Mouse (Mus musculus): ENCODE measurements around the gene Ubap2l. TPM values are rescaled to one million over a fixed set of nuclear protein-coding genes. Genes with fewer than 3 reads are reported as not detected.

Gene Ubap2l
- polyA plus RNA-seq (2014; fragmentation: Illumina TruSeq; extraction: RNeasy Lipid Tissue Mini Kit (QIAGEN cat#74804); ENCODE audit: low read depth, low replicate concordance): 111 TPM

DNA sequence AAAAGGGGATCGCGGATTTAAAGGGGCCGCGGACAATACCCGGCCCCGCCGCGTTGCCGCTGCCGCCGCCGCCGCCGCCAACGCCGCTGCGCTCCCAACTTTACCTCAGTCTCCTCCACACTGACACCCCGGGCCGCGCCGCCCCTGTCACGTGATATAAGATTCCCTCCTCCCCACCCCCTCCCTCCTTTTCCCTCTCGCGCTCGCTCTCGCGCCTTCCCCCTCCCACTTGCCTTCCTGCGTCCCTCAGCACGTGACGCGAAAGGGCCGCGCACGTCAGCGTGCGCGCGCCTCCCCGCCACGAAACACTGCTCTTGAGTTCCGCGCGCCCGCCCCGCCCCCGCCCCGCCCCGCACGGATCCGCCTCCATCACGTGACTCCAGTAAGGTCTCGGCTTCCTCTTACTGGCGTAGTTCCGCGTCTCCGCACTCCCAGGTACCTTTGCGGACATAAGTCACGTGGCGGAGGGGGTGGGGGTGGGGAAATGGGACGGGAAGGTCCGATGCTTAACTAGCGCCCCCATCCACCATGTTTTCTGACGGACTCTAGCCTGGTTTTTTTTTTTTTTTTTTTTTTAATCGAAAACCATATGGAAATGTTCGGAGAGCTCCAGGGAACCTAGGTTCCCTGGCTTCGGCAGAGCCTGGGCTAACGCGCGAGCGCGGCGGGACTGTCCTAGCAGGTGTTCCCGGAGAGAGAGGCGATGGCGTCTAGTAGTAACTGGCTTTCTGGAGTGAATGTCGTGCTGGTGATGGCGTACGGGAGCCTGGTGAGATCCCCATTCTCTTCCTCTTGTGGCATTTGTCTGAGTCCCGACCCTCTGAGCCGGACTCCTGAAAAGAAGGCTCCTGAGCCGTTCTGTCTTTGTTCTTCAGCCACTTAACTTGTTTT is at the start of gene Ubap2l:
Gene Ubap2l, minus strand, starts transcription at position 278 of the 891 bp plus-strand sequence.

DNA sequence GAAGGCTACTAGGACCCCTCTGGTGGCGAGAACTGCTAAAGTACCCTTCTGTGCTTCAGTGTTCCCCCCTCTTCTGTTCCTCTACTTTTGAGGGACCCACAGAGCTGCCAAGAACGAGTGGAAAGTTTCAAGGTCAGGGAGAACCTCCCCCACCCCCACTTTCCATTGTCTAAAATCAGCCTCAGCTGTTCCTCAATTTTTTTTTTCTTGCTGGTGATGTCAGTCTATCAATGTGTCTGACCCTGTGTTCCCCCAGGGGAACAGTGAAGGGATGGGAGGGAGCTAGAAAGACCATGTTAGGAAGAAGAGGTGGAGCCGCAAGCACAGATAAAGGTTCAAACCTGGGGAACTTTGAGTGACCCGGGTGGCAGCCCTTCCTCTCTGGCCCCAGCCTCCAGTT is 19.9 kb upstream of the Ubap2l start, which contains the start of gene Tpm3:
Gene Tpm3, plus strand, starts transcription at position 356 of the 400 bp plus-strand sequence.

DNA sequence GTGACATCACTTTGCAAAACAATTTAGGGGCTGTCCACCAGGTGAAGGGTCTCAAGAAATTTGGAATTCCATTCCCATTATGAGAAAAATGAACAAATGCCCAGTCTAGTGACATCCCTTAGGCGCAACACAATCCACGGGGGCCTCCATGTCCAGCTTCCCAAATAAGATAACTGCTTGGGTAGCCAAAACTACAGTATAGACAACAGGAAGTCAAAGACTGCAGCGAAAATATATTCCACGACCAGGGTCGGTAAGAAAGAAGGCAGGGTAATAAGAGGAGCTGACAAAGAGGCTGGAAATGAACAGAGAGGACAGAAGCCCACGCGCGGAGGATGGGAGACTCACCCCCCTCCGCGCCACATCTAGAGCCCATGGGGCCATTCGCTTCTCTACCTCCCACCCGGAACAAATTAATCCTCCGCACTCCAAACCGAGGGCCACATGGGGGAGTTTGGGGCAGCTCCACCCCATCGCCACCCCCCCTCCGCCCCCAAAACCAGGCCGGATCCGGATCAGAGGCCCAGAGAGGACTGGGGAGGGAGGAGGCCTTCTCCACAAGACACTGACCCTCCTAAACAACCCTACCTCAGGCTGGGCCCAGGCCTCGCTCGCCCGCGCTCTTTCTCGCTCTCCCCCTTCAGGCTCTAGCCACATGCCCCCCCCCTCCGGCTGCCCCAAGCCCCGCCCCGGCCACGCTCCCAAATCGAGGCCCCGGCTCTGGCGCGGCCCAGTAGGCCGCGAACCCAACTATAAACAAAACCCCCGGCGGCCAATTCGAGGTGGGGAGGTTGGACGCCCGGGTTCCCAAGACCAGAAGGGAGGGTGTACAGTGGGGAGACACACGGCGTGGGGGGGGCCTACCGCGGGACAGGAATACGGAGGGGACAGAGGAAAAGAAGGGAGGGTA is 732 bp downstream of the Ubap2l start, which contains the start of gene 4933434E20Rik:
Gene 4933434E20Rik, plus strand, starts transcription at position 196 of the 910 bp plus-strand sequence.

DNA sequence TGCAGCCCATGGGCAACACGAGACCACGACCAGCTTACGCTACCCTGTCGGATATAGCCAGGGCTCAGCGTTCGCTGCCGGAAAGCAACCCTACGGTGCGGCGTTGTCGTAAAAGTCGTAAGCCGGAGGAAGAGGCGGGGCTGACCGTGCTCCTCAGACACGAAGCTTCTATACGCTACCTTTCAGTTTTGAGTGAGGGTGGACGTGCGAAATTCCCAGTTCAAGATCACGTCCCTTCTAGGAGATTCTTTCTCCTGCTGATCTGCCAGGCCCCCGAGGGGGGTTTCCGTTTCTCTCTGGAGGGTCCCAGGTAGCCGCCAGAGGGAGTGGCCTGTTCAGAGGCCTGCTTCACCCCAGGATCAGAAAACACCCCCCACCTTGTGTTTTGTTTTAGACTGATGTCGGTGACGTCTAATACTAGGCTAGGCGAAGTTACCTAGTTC is 53.8 kb downstream of the Ubap2l start, which contains the start of gene Hax1:
Gene Hax1, minus strand, starts transcription at position 169 of the 443 bp plus-strand sequence.

DNA sequence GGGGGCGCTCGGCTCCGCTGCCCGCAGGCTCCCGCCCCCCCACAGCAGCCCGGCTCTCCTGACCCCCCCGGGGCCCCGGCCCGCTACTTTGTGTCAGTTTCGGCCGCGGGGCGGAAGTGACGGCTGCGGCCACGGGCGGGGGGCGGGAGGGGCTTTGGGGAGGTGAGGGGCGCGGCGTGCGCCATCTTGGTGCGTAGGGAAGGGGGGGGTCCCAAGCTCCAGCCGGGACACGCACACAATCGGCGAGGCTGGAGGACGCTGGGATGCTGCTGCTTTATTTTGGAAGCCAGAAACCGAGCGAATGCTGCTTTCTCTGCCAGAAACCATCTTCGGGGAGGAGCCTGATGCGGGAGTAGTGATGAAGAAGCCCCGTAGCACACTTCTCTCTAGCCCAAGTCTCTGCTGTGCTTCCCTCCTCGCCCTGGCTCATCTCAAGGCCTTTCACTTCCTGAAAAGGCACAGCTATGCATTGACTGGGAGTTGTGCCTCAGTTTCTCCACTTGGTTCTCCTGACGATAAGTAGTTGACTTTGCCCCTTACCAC is 89.1 kb downstream of the Ubap2l start, which contains the start of gene Atp8b2:
Gene Atp8b2, minus strand, starts transcription at position 288 of the 543 bp plus-strand sequence.

Other genes with a start within 250 kb of the Ubap2l start
- 11.1 TPM for gene She, start 221.3 kb downstream of the Ubap2l start, polyA plus RNA-seq (2014; fragmentation: Illumina TruSeq; extraction: RNeasy Lipid Tissue Mini Kit (QIAGEN cat#74804); ENCODE audit: low read depth, low replicate concordance)
- 3.1 TPM for gene Il6ra, start 139.4 kb downstream of the Ubap2l start, polyA plus RNA-seq (2014; fragmentation: Illumina TruSeq; extraction: RNeasy Lipid Tissue Mini Kit (QIAGEN cat#74804); ENCODE audit: low read depth, low replicate concordance)
- 18.3 TPM for gene Atp8b2, start 89.1 kb downstream of the Ubap2l start, polyA plus RNA-seq (2014; fragmentation: Illumina TruSeq; extraction: RNeasy Lipid Tissue Mini Kit (QIAGEN cat#74804); ENCODE audit: low read depth, low replicate concordance)
- 93.4 TPM for gene Hax1, start 53.8 kb downstream of the Ubap2l start, polyA plus RNA-seq (2014; fragmentation: Illumina TruSeq; extraction: RNeasy Lipid Tissue Mini Kit (QIAGEN cat#74804); ENCODE audit: low read depth, low replicate concordance)
- 123 TPM for gene 4933434E20Rik, start 992 bp downstream of the Ubap2l start, polyA plus RNA-seq (2014; fragmentation: Illumina TruSeq; extraction: RNeasy Lipid Tissue Mini Kit (QIAGEN cat#74804); ENCODE audit: low read depth, low replicate concordance)
- gene Tpm3, start 20.0 kb upstream of the Ubap2l start, polyA plus RNA-seq (2014; fragmentation: Illumina TruSeq; extraction: RNeasy Lipid Tissue Mini Kit (QIAGEN cat#74804); ENCODE audit: low read depth, low replicate concordance): 243 TPM
- gene Nup210l, start 51.5 kb upstream of the Ubap2l start, polyA plus RNA-seq (2014; fragmentation: Illumina TruSeq; extraction: RNeasy Lipid Tissue Mini Kit (QIAGEN cat#74804); ENCODE audit: low read depth, low replicate concordance): 0.87 TPM
- 1,166 TPM for gene Rps27, start 161.0 kb upstream of the Ubap2l start, polyA plus RNA-seq (2014; fragmentation: Illumina TruSeq; extraction: RNeasy Lipid Tissue Mini Kit (QIAGEN cat#74804); ENCODE audit: low read depth, low replicate concordance)
- 12.6 TPM for gene Rab13, start 161.1 kb upstream of the Ubap2l start, polyA plus RNA-seq (2014; fragmentation: Illumina TruSeq; extraction: RNeasy Lipid Tissue Mini Kit (QIAGEN cat#74804); ENCODE audit: low read depth, low replicate concordance)
- gene Jtb, start 179.0 kb upstream of the Ubap2l start, polyA plus RNA-seq (2014; fragmentation: Illumina TruSeq; extraction: RNeasy Lipid Tissue Mini Kit (QIAGEN cat#74804); ENCODE audit: low read depth, low replicate concordance): 140 TPM
- gene Creb3l4, start 190.9 kb upstream of the Ubap2l start, polyA plus RNA-seq (2014; fragmentation: Illumina TruSeq; extraction: RNeasy Lipid Tissue Mini Kit (QIAGEN cat#74804); ENCODE audit: low read depth, low replicate concordance): 0.70 TPM
- 118 TPM for gene Slc39a1, start 195.5 kb upstream of the Ubap2l start, polyA plus RNA-seq (2014; fragmentation: Illumina TruSeq; extraction: RNeasy Lipid Tissue Mini Kit (QIAGEN cat#74804); ENCODE audit: low read depth, low replicate concordance)
- gene Crtc2, start 201.5 kb upstream of the Ubap2l start, polyA plus RNA-seq (2014; fragmentation: Illumina TruSeq; extraction: RNeasy Lipid Tissue Mini Kit (QIAGEN cat#74804); ENCODE audit: low read depth, low replicate concordance): 9.7 TPM
- gene Dennd4b, start 212.6 kb upstream of the Ubap2l start, polyA plus RNA-seq (2014; fragmentation: Illumina TruSeq; extraction: RNeasy Lipid Tissue Mini Kit (QIAGEN cat#74804); ENCODE audit: low read depth, low replicate concordance): 0.99 TPM
- 58.7 TPM for gene Gatad2b, start 240.6 kb upstream of the Ubap2l start, polyA plus RNA-seq (2014; fragmentation: Illumina TruSeq; extraction: RNeasy Lipid Tissue Mini Kit (QIAGEN cat#74804); ENCODE audit: low read depth, low replicate concordance)

Data from adrenal gland, adult 10 weeks (tissue).